Mouse (Mus musculus) olfactory bulb, adult 2 months (tissue): ENCODE results near the gene Sult2b1. TPM values are rescaled to one million over a fixed set of nuclear protein-coding genes. Genes with fewer than 3 reads are reported as not detected.
A peak's percentile ranks its signal among the peaks of the same experiment; 100 is the strongest.

Experiments used
- H3K27ac ChIP-seq: fragments of 200-500 bp; 2 replicates; pipeline ENCODE4 v1.5.1; 2012; ENCODE audit warnings: low read depth, low read length; ENCODE audit not compliant: insufficient read depth
- H3K4me1 ChIP-seq: fragments of 200-500 bp; 2 replicates; pipeline ENCODE4 v1.6.1; 2012; ENCODE audit warnings: low read length; ENCODE audit not compliant: control insufficient read depth, insufficient read depth
- H3K4me3 ChIP-seq: fragments of 200-500 bp; 2 replicates; pipeline ENCODE4 v1.5.1; 2012; ENCODE audit warnings: mild to moderate bottlenecking, low read depth, low read length, moderate library complexity; ENCODE audit not compliant: insufficient read depth
- CTCF ChIP-seq: fragments of 200-500 bp; IDR thresholded peaks from 2 replicates; pipeline ENCODE4 v1.5.1; 2012; ENCODE audit warnings: low read depth, mild to moderate bottlenecking, low read length, moderate library complexity; ENCODE audit not compliant: insufficient read depth
- POLR2A ChIP-seq: fragments of 200-500 bp; IDR thresholded peaks from 2 replicates; pipeline ENCODE4 v1.6.1; 2012; ENCODE audit warnings: mild to moderate bottlenecking, low read depth, low read length, moderate library complexity; ENCODE audit not compliant: insufficient read depth
- WGBS: fragments of 180-500 bp; shearing (Covaris S2); methylation state at CpG from one replicate; pipeline ENCODE4 v1.1.7; 2018; 5-methylcytosine and 5-hydroxymethylcytosine counted together
- polyA plus RNA-seq: library from polyadenylated mRNA; stranded (reverse); fragments of >200 nt; gene quantifications from 2 replicates; pipeline ENCODE4 v1.2.4, GENCODE M21; 2012; ENCODE audit warnings: low replicate concordance; ENCODE audit not compliant: missing spikeins, insufficient read depth, insufficient read length

The Sult2b1 gene
- polyA plus RNA-seq, 1 experiment: not detected

GRCm38 (mm10) chr7:45714630-45715089 is 69.8 kb downstream of the Sult2b1 start:
- H3K4me1 ChIP-seq: peaks cover 66% of the 10 kb centered on the region
- peak overlapping the region; percentile 65 for H3K27ac ChIP-seq
- 7% methylated on average over 14 of the region's 14 CpGs for WGBS
- H3K4me3 ChIP-seq: peak overlapping the region; percentile 72
- no peak for TF ChIP-seq POLR2A
- no peak for TF ChIP-seq CTCF

GRCm38 (mm10) chr7:45713881-45714520 is 70.5 kb downstream of the Sult2b1 start:
- TF ChIP-seq CTCF (no peak), POLR2A (no peak)
- Histone ChIP-seq H3K4me1 (peaks cover 63% of the 10 kb centered on the region), H3K4me3 (peak overlapping the region; percentile 72), H3K27ac (no peak overlapping the region)
- 50% methylated on average over 6 of the region's 6 CpGs for WGBS

GRCm38 (mm10) chr7:45713396-45713795 is 71.1 kb downstream of the Sult2b1 start:
- no peak overlapping the region for H3K27ac ChIP-seq
- TF ChIP-seq POLR2A (no peak), CTCF (no peak)
- 93% methylated on average over 16 of the region's 16 CpGs for WGBS
- H3K4me3 ChIP-seq: no peak overlapping the region
- H3K4me1 ChIP-seq: peaks cover 67% of the 10 kb centered on the region

GRCm38 (mm10) chr7:45712022-45712757 is 72.3 kb downstream of the Sult2b1 start:
- H3K4me3 ChIP-seq: no peak overlapping the region
- TF ChIP-seq POLR2A: 0 out of 2 replicates have a peak, but pooled peaks have one; percentile 13
- no peak for TF ChIP-seq CTCF
- no peak overlapping the region for H3K27ac ChIP-seq
- peaks cover 77% of the 10 kb centered on the region for H3K4me1 ChIP-seq
- WGBS: 85% methylated on average over 21 of the region's 21 CpGs

GRCm38 (mm10) chr7:45711316-45712021 is 73.0 kb downstream of the Sult2b1 start:
- TF ChIP-seq POLR2A (0 out of 2 replicates have a peak, but pooled peaks have one; percentile 25), CTCF (no peak)
- Histone ChIP-seq H3K4me3 (no peak overlapping the region), H3K4me1 (peaks cover 76% of the 10 kb centered on the region), H3K27ac (no peak overlapping the region)
- WGBS: 78% methylated on average over 24 of the region's 24 CpGs

GRCm38 (mm10) chr7:45710477-45711191 is 73.8 kb downstream of the Sult2b1 start:
- no peak overlapping the region for H3K4me3 ChIP-seq
- TF ChIP-seq CTCF (no peak), POLR2A (peak; percentile 26; the same call in 1 of the 2 replicates)
- no peak overlapping the region for H3K27ac ChIP-seq
- WGBS: 90% methylated on average over 20 of the region's 20 CpGs
- peaks cover 68% of the 10 kb centered on the region for H3K4me1 ChIP-seq

- 51% methylated on average over 14 of the region's 14 CpGs for WGBS
- H3K4me3 ChIP-seq: no peak overlapping the region
- peak overlapping the region; percentile 100 for H3K27ac ChIP-seq
- TF ChIP-seq POLR2A (no peak), CTCF (no peak)
- peaks cover 66% of the 10 kb centered on the region for H3K4me1 ChIP-seq
Observed at GRCm38 (mm10) chr7:45709677-45710355, 74.7 kb downstream of the Sult2b1 start.

GRCm38 (mm10) chr7:45709036-45709435 is 75.4 kb downstream of the Sult2b1 start:
- no peak overlapping the region for H3K4me3 ChIP-seq
- TF ChIP-seq POLR2A (no peak), CTCF (no peak)
- peak overlapping the region; percentile 100 for H3K27ac ChIP-seq
- 30% methylated on average over 6 of the region's 6 CpGs for WGBS
- H3K4me1 ChIP-seq: peaks cover 59% of the 10 kb centered on the region
